Mouse (Mus musculus) neutrophil, adult 5-6 weeks (primary cell): Measurements from ENCODE around the gene Slc4a4. TPM values are rescaled to one million over a fixed set of nuclear protein-coding genes. Genes with fewer than 3 reads are reported as not detected.

ENCODE experiments used
- ATAC-seq: fragments of 151-379, 151-347 bp; 2 replicates; pipeline ENCODE4 v1.8.0; 2017; ENCODE audit warnings: mild to moderate bottlenecking, moderate TSS enrichment; ENCODE audit not compliant: insufficient number of reproducible peaks, poor library complexity, low FRiP score, severe bottlenecking; ENCODE audit errors: extremely low read depth
- total RNA-seq: library from RNA; stranded (forward); fragments of 200-1000 nt; gene quantifications from 2 replicates; pipeline ENCODE4 v1.2.3, GENCODE M21; 2017

Slc4a4 gene
- total RNA-seq: 0.23 TPM in 1 of 2 replicates, not detected in the other

DNA sequence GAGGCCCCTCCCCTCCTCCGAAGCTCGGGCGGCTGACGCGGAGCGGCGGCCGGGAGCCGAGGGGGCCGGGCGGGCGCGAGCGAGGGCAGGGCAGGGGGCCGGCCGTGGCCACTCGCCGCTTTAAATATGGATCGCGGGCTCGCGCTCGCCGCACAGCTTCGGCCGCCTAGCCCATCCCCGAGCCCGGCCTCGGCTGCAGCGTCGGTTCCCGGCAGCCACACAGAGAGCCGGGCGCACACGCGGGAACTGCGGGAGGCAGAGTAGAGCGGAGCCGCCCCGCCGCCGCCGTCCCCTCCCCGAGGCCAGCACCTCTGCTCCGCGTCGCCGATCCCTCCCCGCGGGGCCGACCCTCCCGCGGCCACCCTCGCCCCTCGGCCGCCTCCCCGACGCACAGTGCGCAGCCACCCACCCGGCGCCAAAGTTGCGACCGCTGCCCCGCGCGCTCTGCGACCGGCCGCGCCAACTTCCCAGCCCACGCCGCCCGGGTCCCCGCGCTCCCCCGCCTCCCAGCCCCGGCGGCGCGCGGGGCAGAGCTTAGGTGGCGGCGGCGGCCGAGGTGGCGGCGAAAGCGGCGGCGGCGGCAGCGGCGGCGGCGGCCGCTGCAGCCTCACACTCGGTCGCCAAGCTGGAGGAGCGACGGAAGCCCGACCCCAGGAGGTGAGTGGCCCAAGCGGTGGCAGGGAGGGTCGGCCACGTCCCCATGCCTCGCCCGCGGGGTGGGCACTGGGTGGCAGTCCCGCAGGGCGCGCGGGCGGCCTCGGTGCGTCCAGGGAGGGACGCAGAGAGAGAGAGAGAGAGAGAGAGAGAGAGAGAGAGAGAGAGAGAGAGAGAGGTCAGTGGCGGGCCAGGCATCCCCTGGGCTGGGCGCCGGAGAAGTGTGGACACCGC is at the start of gene Slc4a4:
Gene Slc4a4 (plus strand): TSS at position 151 of the 888 bp plus-strand sequence.
- ATAC-seq: no peak

DNA sequence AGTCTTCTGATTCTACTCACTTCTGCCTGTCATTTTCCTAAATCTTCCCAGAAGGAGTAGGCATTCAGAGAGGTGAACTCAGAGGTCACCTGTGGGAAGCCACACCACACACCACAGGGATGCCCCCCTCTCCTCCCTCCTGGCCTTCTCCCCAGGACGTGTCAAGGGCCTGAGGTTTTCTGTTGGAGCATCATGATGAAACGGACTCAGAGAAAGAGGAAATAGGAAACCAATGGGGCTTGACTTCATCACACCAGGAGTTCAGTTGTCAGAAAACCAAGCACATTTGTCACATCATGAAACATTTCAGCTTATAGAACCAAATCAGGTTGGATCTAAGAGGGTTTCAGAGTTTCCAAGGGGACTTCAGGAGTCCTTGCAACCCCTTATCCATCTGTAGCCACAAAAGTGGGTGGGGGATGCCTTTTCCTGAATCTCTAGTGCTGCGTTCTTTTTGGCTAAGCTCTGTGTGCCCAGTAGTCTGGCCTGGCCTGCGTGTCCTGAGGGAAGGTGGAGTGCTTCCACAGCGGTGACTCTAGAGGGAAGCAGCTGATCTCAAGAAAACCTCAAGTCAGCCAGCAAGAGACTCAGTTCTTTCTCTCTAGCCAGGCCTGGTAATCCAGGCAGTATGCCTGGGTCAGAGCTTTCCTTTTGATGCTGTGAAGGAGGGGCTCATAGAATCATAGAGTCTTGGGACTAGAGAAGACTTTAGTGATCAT is 46.4 kb upstream of the Slc4a4 start:
- ATAC-seq: no peak

DNA sequence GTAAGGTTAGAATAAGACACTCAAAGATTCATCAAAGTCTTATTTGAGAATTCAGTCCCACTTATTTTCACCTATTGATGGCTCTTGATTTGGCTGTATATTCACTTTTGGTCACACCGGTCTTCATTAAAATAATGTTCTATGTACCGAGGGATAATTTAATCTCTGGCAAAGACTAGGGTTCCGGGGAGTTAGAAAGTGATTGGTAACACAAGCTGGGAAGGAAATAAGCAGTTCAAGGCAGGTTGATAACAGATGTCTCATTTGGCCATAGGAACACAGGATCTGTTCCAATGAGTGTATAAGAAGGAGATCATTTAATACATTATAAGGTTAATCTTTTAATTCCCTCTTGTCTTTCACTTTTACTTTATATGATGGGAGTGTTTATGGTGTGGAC is 29.3 kb upstream of the Slc4a4 start:
- no peak for ATAC-seq

DNA sequence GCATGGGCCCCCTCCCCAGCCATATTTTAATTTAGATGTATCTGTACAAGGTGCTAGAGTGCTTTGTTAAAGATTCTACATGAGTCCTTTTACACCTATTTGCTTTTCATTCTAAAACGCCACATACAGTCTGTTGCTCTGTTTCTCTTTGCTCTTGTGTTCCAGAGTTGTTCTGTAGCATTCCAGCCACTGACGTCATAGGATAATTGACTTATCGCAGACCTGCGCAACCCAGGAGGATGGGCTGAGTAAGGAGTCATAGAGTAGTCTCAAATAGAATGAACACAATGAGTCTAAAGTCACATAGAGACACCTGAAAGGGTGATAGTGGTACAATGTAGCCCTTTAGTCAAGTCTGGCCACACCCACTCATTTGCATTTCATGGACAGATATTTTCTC is 28.8 kb upstream of the Slc4a4 start:
- ATAC-seq: no peak

DNA sequence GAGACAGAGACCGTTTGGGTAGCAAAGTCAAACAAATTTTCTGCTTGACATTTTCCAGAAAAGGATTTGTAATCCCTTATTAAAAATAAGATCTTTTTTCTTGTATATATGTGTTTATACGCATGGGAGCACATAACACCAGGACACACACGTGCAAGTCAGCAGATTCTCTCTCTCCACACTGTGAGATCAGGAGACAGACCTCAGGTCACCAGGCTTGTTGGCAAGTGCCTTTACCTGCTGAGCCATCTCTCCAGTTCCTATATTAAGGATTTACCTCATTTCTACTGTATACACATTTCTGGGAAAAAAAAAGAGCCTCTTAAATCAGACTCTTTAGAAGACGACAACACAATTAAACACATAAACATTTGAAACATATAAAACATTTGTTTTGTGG is 28.4 kb upstream of the Slc4a4 start:
- ATAC-seq: no peak

DNA sequence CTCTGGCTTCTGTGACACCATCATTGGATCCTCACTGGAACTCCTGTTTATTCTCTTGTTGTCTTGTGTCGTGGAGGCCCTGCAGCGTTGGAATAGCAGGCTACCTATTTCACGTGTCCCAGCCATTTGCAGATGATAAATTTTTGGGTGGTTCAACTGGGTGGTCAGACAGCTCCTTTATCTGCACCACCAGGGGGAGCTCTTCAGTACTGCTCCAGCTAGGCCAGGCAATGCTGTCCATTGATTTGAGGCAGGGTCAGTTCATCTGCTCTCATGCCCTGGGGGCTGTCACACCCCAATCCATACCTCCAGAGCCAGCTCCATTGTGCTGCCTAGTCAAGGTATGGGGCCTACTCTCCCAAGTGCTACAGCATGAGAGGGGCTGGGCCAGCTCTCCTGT is 24.5 kb upstream of the Slc4a4 start:
- no peak for ATAC-seq

DNA sequence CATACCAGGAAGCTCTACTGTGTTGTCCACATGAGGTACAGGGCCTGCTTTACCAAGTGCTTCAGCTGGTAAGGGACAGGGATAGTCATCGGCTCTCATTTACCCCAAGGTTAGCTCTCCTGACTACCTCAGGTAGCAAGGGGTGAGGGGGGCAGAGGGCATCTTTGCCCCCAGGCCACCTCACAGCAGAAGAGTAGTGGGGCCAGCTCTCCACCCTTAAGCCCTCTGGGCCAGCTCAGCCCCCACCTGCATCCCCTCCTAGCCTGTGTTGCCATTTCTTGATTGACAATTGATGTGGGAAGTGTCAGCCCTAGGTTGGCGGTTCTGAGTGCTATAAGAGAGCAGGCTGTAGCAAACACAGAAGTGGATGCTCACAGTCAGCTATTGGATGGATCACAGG is 23.8 kb upstream of the Slc4a4 start:
- ATAC-seq: no peak

DNA sequence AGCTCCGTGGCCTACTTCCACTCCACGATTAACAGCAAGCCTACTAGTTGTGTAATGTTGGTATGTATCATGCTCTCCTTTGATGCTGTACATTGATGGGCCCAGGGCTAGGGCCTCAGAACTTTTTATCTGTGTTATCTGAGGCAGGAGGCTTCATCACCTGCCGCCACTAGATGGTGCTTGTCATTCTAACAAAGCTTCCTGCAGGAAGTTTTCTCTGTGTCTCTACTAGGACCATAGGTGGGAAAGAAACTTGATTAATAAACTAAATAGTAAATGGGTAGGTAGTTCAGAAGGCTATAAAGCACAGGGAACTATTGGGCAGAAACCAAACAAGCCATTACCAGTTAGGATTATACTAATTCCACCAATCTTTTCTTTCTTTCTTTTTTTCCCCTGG is 2.5 kb upstream of the Slc4a4 start:
- ATAC-seq: no peak

DNA sequence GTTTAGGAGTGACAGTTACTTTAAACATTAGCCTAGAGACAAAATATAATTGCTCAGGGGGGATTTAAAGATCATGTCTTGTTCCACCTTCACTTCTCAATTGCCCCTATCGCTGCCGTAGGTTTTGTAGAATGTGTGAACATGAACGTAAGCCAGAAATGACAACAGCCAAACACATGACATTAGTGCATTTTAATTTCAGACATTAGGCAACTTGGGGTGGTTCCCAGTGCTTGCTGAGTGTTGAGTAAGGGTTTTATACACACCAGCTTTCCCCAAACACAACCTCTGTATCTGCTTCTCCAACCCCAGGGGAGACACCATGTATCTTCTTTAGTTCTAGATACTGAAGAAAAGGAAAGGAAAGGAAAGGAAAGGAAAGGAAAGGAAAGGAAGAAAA is 1.1 kb upstream of the Slc4a4 start:
- no peak for ATAC-seq

DNA sequence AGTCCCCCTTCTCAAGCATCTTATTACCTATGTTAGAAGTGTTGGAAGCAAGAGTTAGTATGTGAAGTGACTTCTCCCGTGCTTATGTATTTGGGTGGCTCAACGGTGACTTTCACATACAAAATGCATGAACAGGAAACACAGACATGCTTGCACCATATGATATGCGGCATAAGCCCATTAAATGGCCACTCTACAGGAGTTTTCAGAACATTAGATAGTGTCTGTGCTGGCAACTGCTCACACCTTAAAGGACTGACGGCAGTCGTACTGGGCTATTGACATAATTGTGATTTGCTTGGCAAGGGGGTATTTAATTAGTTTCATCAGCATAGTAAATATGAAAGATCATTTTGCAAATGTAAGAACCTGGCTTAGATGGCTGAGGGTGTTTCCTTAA is 674 bp upstream of the Slc4a4 start:
- ATAC-seq: no peak

DNA sequence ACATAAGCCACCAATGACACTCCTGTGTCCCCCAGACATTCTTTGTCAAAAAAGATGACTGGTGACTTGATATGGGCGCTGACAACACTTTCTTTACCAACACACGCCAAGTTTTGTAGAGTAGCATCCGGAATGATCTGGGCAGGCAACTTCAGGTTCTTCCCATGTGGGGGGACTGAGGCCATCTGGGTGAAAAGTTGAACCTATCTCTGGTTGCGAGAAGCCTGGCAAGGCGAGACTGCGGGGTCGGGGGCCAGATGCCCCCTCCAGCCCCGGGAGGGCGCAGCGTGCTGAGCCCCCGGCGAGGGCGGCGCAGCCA is 310 bp upstream of the Slc4a4 start:
- no peak for ATAC-seq

DNA sequence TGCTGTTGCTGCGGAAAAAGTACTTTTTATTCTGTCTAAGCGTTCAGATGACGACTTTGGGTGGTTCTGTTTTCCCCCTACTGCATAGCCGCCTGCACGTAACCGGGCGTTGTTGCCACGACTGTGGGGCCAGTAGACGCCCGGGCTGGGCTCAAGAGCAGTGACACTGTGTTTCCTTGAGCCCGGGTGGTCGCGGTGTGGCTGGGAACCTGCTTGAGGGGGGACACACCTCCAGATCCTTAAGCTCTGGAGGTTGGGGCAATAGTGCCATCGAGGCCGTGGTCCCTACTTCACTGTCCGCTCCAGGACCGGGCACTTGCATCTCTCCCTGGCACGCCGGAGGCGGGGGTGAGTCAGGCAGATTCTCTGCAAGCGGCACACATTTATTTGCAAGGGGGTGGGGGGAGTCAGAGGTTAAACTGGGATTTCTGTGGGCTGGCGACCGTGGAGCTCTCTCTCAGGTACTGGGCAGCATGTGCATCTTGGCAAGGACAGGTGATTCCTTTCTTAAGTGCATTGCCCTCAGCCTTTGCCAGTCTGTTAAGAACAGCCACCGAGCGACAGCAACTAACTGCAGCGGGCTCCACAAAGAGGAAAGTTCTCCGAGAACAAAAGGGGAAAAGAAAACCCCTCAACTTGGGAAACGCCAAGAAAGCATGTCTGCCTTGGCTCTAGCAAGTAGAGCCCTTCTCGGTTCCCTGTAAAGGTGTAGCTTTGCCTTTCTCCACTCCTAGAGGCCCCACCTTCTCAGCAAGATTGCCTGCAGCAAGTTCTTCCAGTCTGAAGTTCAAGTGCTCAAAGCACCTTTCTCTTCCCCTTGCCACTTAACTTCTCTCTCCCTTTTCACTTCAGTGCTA is 1.2 kb downstream of the Slc4a4 start:
- ATAC-seq: no peak

DNA sequence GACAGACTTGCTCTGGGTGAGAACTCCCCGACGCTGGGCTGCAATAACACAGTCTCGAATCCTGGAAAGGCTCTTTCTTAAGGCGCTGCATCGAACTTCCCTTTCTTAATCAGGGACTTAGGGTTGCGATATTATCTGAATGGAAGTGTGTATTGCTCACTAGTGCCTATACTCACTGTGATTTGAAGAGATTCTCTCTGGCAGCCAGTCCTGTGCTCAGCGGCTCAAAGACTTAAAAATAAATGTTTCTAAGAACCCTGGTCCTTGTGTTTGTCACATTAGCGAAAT is 1.7 kb downstream of the Slc4a4 start:
- no peak for ATAC-seq

DNA sequence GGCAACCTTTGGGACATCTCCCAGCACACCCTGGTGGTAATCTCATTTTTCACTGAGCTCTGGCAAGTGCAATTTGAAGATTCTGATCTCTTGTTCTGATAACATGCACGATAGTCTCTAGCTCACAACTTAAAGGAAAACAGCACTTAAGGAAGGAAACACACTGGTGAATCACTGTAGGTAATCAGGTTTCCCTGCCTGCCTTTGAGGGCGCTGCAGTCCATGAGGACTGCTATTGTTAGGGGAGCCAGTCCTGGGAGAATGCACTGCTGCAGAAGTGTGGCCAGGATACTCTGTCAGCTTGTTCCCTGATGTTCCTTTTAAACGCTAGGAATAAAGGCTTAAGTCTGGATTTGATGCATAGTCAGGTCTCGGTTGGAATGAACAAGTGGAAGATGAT is 2.7 kb downstream of the Slc4a4 start:
- ATAC-seq: no peak

DNA sequence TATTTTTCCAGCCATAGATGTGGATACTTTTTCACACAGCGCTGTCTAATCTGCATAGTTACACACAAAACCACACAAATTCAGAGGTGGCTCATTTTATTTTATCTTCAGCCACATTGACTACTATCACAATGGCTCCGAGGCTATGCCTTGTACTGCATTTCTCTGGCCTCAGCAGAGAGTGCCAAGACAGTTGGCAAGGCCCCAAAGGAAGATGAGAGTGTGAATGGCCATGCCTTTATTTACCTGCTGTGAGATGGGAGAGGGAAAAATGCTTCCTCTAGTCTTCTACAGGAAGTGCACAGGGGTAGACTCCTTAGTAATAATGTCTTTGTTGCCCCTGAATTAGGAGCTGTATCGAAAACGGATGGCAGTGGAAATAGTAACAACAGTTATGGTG is 3.5 kb downstream of the Slc4a4 start:
- no peak for ATAC-seq

DNA sequence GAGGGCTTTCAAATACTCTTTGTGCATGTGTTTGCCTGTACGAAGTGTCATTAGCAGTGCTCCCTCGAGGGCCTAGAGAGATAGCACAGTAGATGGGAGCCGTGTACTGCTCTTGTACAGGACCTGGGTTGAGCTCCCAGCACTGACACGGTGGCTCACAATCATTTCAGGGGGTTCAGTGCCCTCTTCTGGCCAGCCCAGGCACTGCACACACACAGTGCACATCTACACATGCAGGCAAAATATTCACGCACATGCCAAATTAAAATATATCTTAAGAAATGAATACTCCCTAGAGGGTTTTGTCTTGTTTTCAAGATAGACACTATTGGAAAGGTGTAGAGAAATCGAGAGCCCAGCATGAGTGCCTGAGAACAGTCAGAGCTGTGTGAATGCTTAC is 10.0 kb downstream of the Slc4a4 start:
- no peak for ATAC-seq

DNA sequence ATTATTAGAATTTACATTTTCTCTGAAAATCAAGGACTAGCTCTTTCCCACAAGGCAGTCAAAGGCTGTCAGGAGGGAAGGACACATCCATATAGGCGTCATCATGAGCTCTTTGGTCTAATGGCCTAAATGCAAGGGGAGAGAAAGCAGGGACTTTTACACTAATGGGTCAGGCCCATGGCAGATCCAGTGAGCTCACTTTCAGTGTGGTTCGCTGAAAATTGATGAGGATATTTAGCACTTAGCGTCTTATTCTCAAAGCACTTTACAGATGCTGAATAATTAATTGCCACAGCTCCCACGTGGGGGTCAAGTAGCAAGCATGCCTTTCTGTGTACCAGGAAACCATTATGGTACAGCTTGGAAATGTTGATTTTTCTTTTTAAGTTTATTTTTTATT is 16.5 kb downstream of the Slc4a4 start:
- ATAC-seq: no peak

DNA sequence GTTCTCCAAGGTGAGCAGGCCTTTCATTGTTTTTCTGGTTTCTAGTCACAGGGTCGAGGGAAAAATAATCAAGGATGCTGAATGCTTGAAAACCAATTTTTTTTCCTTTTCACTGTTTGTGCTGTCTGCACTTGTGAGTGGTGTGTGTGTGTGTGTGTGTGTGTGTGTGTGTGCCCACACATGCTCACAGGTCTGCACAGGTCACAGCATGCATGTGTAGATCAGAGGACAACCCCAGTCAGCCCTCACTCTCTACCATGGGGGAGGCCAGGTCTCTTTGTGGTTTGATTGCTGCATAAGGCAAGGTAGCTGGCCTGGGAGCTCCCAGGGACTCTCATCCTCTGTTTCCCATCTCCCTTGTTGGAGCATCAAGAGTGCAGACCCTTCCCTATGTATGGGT is 16.9 kb downstream of the Slc4a4 start:
- no peak for ATAC-seq

DNA sequence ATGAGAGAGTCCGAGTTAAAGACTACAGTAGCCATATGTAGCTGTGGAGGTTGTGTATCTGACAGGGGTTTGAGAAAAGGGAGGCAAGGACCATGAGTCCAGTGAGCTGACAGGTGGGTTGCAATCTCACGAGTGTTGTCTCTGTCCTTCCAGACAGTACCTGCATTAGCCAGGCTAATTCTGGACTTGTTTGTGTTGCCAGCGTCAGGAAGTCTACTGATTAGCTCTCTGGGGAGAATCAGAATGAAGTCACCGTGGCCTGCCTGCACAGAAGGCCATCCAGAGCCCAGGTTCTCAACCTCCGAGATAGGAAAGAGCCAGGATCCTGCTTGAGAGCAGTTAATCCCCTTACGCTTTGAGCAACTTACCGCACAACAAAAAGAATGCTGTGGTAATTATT is 18.2 kb downstream of the Slc4a4 start:
- no peak for ATAC-seq

DNA sequence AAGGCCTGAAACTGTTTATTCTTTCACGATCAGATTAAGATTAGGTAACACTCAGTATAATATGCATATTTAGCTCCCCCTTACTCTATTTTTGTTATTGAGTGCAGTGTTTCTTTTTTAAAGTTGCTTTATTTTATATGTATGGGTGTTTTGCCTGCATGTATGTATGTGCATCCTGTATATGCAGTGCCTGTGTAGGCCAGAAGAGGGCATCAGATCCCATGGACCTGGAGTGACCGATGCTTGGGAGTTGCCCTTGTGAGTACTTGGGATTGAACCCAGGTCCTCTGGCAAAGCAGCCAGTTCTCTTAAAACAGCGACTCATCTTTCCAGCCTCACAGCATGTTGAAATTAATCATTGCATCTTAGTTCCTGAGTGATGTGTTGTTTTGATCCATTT is 21.0 kb downstream of the Slc4a4 start:
- ATAC-seq: no peak
